Mouse (Mus musculus) lung, postnatal 4 days (tissue): ENCODE data around the gene Scamp5.

ENCODE experiments used
- DNase-seq, 2 experiments: peaks; one replicate each; pipeline ENCODE4 v3.0.0; 2021

Gene Scamp5

DNA sequence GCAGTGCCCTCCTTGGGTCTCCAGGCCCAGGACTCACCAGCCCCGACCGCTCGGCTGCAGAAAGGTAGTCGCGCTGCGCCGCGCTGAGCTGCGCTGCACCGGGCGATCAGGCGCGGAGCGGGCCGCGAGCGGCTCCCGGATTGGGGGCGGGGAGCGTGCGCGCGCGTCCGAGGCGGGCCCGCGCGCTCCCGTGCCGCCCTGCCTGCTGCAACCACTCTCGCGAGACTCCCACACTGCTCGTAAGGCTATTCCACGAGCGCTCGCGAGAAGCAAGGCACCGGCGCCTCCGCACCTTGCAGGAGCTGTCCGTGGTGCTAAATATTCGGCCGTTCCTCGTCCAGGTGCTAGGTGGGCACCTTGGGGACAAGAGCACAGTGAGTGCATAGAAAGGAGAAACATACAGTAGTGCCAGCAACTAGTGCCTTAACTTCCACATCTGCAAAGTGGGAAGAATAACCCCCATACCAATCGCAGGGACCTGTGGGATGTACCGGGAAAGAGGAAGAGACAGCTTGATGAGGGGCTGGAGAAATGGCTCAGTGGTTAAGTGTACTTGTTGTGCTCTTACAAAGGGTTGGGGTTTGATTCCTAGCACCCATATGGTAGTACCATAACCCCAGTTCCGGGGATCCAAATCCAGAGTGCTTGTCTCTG lies at the start of gene Scamp5:
TSS of gene Scamp5 (minus strand) at position 165 of the 654 bp plus-strand sequence.
- peak; percentile 90 to 93 for DNase-seq

DNA sequence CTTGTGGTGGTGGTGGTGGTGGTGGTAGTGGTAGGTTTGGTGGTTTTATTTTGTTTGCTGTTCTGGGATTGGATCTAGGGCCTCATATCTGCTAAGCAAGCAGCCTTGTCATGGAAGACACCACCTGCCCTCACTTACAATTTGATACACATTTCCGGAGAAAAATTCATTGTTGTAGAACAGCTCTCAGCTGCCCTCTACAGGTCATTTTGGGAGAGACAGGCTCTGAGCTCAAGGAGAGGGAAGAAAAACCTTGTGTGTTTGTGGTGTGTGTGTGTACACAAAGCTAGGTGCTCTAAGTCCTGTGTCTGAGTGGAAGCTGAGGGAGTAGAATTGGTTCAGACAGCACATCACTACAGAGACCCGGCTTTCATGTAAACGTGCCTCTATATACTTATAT lies 49.3 kb upstream of the Scamp5 start:
- DNase-seq = peak in 1 of 2 experiments; percentile 61

DNA sequence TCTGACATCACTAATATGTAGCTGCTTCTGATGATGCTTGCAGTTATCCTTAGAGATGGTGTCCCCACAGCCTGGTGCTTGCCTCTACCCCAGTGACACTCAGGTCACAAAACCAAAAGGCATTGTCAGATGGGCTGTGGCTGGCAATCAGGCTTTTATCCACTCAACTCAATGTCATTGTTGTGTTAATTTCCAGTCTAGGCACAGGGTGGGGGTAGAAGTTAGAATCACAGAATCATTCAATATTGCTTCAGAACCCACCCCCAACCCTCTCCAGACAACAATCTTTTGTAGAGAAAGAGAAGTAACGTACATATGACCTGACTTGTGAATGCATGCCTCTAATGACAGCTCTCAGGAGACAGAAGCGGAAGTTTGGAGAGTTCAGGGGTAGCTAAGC lies 42.7 kb upstream of the Scamp5 start:
- DNase-seq = no peak

DNA sequence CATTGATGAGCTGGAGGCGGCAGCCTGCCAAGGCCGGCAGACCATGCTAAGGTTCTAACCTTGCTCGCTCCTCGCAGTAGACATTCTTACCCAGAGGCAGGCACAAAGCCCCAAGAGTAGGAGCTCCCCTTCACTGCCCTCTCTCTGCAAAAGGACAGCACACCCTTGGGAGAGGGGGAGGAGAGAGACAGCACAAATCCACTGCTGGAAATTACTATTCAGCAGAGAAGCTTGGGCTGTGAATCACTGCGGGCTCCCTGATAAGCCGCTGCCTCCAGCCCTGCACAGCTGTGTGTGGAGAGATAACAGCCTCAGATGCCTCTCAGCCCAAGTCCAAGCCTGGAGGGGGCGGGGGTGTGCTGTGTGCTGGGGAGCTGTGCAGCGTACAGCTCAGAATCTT lies 37.8 kb upstream of the Scamp5 start:
- DNase-seq = peak in 1 of 2 experiments; percentile 40

DNA sequence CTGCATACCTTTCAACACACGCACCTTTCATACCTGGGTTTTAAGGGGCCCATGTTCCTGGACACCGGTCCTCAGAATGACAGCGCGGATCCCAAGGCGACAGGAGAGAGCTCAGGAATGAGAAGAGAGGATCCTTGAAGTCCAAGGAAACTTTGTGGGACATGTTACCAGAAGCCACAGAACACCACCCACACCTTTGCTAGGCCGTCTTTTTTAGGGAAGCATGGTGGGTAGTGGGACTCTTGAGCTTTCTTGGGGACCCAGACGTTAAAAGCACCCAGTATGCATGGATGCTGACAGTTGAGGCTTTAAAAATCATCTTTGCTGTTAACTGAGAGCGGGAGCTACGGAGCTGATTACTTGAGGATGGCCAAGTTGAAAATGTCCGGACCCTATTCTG lies 37.0 kb upstream of the Scamp5 start:
- DNase-seq = no peak

DNA sequence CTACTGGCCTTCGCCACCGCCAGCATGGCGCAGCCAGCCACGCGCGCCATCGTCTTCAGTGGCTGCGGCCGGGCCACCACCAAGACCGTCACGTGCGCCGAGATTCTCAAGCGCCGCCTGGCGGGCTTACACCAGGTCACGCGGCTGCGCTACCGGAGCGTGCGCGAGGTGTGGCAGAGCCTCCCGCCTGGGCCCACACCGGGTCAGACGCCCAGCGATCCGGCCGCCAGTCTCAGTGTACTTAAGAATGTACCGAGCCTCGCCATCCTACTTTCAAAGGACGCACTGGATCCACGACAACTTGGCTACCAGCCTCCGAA lies 36.5 kb upstream of the Scamp5 start:
- peak; percentile 58 to 62 for DNase-seq

DNA sequence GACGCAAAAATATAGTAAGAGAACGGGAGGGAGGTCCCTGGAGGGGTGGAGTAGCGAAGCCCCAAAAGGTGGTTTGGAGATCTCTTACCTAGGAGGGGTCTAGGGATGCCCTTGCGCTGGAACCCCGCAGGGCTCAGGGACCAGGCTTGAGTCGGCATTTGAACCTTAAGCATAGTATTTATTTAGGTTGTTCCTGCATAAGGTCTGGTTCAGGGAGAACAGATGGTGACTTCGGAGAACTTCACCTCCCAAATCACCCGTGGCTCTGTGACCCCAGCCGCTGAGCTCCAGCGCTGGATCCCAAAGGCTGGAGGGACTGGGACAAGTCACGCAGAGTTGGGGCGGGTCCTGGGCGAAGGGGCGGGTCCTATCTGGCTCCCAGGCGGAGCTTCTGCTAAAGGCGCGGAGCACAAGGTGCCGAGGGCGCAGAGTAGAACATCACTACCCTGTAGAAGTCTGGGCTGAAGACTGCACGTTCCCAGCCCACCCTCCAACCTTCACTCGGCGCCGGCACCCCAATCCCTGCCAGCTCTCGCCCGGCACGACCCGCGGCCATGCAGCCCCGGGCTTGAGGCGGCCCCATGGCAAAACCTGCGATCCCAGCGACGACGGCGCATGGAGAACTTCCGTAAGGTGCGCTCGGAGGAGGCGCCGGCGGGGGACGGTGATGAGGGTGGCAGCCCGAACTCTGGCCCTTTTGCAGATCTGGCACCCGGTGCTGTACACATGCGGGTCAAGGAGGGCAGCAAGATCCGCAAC lies 35.9 kb upstream of the Scamp5 start, which contains the start of gene Rpp25:
TSS of gene Rpp25 (plus strand) at position 405 of the 759 bp plus-strand sequence.
- DNase-seq = peak; percentile 33 to 38

DNA sequence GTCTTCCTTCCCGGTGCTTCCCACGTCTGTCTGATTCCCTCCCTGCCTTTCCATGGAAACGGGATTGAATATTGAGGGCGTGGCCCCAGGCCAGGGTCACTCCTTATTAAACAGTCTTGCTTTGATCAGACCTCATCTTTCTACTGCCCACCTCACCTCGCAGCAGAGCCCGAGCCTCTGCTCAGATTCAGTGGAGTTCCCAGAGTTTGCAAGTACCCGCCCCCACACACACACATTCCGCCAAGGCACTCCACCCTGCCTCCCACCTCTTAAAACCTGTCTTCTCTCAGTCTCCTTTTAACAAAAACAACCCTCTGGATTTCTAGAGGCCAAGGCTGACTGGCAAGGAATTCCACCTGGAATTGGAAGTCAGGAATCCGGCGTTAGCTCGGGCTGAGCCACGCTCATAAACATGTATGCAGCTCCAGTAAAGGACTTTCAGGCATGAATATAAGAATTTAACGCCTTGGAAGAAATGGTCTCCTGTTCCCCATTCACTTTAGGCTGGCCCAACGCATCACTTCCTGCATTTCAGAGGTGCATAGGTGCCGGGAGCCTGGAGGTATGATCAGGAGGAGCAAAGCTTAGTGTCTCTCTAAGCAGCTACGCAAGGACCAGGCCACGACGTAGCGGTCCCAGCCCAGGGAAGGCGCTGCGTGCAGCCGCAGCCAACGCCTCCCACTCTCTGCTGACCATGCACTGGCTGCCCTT lies 35.2 kb upstream of the Scamp5 start:
- no peak for DNase-seq

DNA sequence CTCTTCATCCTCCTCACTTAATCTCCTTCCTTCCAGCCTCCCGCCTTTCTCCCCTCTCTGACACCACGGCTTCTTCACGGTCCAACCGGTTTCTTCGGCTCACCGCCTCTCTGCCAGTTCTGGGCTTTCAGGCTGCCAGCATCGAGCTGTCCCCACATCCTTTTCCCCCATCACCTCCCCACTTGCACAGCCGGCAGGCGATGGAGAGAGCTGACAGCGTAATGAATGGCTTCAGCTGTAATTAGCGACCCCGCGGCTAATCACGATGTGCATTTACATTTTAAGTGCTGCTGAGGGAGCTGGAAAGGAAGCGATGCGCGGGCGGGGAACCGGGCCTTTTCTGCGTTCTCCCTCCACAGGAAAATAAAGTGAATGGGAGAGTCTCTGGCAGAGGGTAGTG lies 34.0 kb upstream of the Scamp5 start:
- DNase-seq = no peak

DNA sequence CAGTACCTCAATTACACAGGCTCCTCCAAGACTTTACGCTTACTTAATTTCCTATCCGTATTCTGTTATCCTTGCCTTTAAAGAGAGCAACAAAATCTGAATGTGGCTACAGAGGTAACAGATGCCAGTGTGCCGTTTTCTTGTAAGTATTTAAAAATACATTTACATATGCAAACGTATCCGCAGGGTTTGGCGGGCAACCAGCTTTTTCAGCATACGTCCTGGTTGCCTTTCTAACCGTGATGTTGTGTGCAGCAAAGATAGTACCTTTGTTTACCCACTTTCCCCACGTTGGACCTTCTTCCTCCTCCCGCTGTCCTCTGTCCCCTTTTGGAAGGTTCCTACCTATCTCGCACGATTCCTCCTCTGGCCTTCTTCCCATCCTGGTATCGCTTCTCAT lies 33.6 kb upstream of the Scamp5 start:
- DNase-seq = no peak

DNA sequence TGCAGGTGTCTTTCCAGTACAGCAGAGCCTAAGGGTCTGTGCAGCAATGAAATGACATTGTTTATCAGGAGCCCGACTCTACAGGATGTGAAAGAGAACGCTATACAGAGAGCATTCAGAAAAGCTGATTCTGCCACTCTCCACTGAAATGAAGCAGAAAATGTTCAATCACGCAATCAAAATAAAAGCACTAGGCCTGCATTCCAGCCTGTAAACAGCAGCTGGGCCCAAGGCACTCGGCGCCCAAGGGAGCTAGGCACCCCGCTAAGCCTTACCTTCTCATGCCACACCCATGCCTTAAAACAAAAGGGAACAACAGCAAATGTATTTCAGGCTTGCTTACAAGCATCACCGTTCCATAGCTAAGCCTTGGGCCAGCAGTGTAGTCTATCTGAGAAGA lies 30.7 kb upstream of the Scamp5 start:
- DNase-seq = no peak

DNA sequence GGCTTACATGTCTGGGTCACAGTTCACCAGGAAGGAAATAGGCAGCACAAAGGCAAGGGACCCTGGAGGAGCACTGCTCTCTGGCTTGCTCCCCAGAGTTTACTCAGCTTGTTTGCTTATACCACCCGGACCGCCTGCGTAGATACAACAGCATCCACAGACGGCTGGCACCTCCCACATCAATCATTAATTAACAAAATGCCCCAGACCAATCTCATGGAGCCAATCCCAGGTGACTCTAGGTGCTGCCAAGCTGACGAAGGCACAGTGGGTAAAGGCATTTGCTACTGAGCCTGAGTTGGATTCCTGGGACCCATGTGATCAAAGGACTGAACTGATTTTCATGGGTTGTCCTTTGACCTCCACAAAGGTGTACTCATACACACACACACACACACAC lies 29.4 kb upstream of the Scamp5 start:
- no peak for DNase-seq

DNA sequence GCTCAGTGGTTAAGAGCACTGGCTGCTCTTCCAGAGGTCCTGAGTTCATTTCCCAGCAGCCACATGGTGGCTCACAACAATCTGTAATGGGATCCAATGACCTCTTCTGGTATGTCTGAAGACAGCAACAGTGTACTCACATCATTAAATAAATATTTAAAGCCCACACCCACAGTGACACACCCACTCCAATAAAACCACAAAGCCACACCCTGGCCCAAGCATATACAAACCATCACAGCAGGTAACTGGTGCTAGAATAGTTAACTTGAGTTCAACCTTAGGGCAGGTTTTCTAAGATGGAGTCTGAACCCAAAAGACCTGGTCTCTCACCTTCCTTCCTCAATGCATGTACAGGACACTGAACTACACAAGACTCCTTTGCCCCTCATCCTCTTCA lies 27.1 kb upstream of the Scamp5 start:
- no peak for DNase-seq

DNA sequence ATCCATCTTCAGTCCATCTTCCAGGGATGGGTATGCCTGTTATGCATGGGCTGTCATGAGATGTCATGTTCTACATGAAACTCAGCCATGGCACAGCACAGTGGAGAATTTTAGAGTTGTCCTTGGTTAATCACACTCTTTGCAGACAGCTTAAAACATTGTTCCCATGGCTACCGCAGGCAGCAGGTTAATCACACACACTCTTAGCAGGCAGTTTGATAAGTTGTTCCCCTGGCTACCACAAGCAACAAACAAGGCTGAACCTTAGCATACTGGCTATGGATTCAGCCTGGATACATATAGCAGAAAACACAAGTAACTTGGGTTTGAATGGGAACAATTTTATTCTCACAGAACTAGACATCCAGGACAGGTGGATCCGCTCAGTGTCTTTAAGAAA lies 25.7 kb upstream of the Scamp5 start:
- no peak for DNase-seq

DNA sequence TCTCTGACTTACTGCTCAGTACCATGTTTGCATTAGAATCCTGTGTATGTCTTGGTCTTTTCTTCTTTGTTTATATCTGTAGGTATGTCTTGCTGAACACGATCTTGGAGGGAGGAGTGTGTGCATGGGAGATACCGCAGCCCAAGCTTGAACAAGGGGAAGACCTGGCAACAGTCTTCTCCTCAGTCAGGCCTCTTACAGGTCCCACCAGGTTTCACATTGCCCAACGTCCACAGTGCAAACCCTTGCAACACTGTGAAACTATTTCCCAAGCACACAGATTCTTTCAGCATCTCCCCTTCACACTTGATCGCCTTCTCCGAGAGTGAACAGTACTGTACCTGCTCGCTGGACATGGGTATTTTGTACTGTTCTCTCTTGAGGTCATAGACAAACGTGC lies 19.9 kb upstream of the Scamp5 start:
- DNase-seq = no peak

DNA sequence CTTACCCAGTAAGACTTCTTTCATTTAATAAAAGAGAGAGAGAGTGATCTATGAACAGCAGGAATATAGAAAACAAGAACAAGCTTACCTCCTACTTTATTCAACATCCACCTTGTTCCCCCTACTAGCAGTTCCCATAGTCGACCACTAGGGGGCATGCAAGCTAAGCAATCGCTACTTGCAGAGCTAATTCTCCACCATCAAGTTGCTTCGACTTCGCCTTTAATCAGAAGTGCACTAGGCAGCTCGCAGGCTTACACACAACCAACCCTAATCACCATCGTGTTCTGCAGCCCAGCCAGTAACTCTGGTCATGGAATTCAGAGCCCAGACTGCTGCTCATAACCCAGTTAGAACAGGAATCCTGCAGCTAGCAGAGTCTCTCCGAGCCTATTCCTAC lies 17.9 kb upstream of the Scamp5 start:
- DNase-seq = peak; percentile 58 to 84

DNA sequence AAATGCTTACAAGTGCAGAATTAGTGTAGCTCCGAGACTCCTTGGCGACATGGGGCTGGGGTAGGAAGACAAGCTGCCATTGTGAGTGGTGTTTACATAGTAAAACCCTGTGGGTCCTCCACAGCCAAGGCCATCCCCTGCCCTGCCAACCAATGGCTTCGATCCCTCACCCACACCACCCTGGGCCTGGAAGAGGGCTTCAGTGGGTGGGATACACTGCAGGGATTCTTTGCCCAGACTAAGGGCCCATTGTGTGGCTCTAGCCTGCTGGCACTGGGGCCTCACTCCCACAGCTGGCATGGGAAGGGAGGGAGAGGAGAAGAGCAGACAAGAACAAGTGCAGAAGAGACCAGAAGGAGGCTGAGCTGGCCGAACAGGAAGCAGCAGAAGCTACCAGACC lies 1.1 kb upstream of the Scamp5 start:
- DNase-seq = no peak

DNA sequence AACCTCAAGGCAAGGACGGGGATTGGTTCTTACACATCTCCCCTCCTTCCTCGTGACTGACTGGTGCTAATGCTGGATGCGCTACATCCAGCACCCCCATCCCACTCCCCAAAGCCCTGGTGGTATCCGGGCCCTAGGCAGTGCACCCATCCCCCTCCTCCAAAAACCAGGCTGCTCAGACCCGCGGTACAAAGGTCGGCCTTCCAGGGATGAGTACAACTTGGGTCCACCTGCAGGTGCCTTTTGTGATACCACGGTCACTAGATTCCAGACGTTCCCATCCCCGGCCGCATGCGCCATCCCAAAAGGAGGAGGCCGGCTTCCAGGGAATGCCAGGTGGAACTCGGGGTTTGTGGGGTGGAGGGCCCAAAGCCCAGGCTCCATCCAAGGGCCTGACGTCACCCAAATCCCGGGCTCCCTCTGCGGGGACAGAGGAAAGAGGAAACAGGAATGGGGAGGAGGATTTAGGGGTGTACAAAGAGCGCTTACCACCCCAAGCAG lies 539 bp downstream of the Scamp5 start:
- DNase-seq = no peak

DNA sequence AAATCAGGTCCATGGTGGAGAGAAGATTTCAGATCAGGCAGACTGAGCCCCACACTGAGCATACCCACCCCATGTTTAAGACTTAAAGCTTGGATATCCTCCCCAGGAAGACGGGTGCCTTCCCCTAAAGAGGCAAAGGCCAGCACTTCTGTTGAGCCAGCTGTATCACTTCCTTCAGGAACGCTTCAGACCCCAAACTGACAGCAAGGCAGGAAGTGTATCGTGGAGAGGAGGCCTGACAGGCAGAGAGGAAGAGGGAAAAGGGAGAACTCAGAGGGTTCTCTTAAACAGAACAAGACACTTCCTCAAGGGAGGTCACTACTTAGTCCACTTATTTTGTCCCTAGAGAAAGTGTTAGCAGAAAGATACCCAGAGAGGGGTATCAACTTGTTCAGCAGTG lies 1.8 kb downstream of the Scamp5 start:
- no peak for DNase-seq

DNA sequence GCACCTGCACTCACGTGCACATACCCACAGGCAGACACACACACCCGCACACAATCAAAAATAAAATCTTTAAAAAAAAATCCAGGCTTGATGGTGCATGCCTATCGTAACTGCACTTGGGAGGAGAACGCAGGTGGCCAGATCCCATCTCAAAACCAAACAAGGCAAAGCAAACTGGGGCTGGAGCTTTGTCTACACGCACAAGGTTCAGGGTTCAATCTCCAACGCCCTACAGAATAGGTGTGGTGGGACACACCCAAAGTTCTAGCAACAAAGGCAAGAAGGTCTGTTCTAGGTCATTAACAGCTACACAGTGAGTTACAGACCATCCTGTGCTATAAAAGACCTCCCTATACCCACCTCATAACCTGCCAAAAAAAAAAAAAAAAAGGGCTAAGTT lies 5.0 kb downstream of the Scamp5 start:
- no peak for DNase-seq

DNA sequence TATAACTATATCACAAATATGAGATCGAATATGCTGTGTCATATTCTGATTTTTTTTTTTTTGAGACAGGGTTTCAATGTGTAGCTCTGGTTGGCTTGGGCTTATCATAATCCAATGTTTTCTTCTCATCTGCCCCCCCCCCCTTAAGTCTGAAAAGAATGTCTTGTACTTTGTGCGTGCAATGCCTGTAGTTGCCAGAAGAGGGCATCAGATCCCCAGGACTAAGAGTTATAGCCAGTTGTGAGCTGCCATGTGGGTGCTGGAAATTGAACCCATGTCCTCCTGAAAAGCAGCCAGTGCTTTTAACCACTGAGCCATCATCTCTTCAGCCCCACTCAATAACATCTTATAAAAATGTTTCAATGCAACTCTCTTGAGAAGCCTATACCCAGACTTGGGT lies 8.2 kb downstream of the Scamp5 start:
- no peak for DNase-seq

DNA sequence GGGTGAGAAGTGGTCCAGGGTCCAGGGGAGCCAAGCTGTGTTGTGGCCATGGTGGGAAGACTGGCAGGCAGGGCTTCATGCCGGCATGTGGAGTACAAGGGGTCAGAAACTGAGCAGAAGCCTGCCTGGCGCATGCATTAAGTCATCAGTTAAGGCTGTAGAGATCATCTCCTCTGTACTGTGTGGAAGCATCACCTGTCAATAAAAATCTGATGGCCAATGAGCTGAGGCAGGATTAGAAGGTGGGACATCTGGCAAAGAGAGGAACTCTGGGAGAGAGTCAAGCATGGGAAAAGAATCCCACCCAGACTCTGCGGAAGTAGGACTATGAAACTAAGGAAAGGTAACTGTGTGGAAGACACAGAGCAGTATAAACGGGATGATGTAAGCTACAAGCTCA lies 14.3 kb downstream of the Scamp5 start:
- DNase-seq = no peak

DNA sequence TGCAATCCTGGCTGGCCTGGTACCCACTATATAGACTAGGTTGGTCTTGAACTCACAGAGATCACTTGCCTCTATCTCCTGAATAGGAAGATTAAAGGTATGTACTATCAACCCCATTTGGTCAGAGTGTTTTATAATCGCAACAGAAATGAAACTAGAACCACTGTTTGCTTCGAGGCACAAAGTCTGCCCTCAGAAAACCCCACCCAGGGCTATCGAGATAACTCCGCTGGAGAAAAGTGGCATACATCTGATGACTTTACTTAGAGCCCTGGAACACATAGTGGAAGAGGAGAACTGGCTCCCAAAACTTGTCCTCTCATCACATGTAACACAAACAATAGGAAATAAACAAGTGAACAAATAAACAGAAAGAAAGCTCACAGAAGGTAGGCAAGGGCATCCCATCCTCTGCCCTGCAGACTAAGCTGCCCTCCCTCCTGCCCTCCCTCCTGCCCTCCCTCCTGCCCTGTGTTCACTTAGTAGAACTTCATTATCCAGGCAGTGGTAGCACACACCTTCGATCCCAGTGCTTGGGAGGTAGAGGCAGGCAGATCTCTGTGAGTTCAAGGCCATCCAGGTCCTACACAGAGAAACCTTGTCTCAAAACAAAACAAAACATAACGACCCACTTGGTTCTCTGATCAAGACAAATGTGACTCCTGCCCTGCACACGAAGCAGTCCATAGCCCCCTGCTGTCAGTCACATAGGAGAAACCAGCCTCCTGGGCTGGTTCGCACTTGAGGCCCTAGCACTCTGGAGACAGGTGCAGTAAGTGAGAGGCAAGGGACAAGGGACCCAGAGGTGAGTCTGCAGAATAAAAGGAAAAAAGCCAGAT lies 15.0 kb downstream of the Scamp5 start:
- no peak for DNase-seq
